Mouse (Mus musculus) lung, embryonic 14.5 days (tissue): ENCODE data around the gene Cbx2. TPM values are rescaled to one million over a fixed set of nuclear protein-coding genes. Genes with fewer than 3 reads are reported as not detected.

Experiments
- ATAC-seq: fragments of 200-750 bp; cut with Nextera tagmentation; 2 replicates; pipeline ENCODE4 v1.8.0; 2017; ENCODE audit warnings: mild to moderate bottlenecking, moderate TSS enrichment, moderate library complexity; ENCODE audit not compliant: insufficient read depth
- DNase-seq: peaks from one replicate; pipeline ENCODE4 v3.0.0-alpha.2; 2015
- H3K27ac ChIP-seq: fragments of 300-500 bp; sonication (generic); 2 replicates; pipeline ENCODE4 v1.5.1; 2014; ENCODE audit warnings: low read depth, mild to moderate bottlenecking, moderate library complexity
- H3K27me3 ChIP-seq: fragments of 300-500 bp; sonication (generic); 2 replicates; pipeline ENCODE4 v1.6.1; 2014; ENCODE audit warnings: low read length, control low read depth; ENCODE audit not compliant: insufficient read depth
- H3K36me3 ChIP-seq: fragments of 300-500 bp; sonication (generic); 2 replicates; pipeline ENCODE4 v1.6.1; 2014; ENCODE audit warnings: control low read depth; ENCODE audit not compliant: insufficient read depth
- H3K4me1 ChIP-seq: fragments of 300-500 bp; sonication (generic); 2 replicates; pipeline ENCODE4 v1.6.1; 2014; ENCODE audit warnings: antibody characterized with exemption, control low read depth; ENCODE audit not compliant: insufficient read depth
- H3K4me2 ChIP-seq: fragments of 300-500 bp; sonication (generic); 2 replicates; pipeline ENCODE4 v1.6.1; 2014; ENCODE audit warnings: mild to moderate bottlenecking
- H3K4me3 ChIP-seq: fragments of 300-500 bp; sonication (generic); 2 replicates; pipeline ENCODE4 v1.5.1; 2014; ENCODE audit warnings: low read depth, low read length
- H3K9ac ChIP-seq: fragments of 300-500 bp; sonication (generic); 2 replicates; pipeline ENCODE4 v1.6.1; 2014
- H3K9me3 ChIP-seq: fragments of 300-500 bp; sonication (generic); 2 replicates; pipeline ENCODE4 v1.6.1; 2016; ENCODE audit warnings: low read depth, low read length, control low read depth
- CTCF ChIP-seq: IDR thresholded peaks from 2 replicates; pipeline ENCODE4 v1.5.1; 2016; ENCODE audit warnings: antibody characterized with exemption, low read depth
- WGBS: fragments of 180-500 bp; shearing (Covaris S2); extraction: QIAGEN DNeasy Blood & Tissue Kit; methylation state at CpG from one replicate; pipeline ENCODE4 v1.1.7; 2014; 5-methylcytosine and 5-hydroxymethylcytosine counted together
- polyA plus RNA-seq: library from polyadenylated mRNA; unstranded; fragments of >200 nt; fragmentation: Nextera tagmentation; extraction: Ambion mirVana; gene quantifications from 2 replicates; pipeline ENCODE4 v1.2.1, GENCODE M21; 2014

The Cbx2 gene
- polyA plus RNA-seq, 1 experiment from 2014 or later: 43.4 TPM

GRCm38 (mm10) chr11:119043761-119044550 lies 21.2 kb downstream of the Cbx2 start:
- H3K9ac ChIP-seq: no peak overlapping the region
- H3K36me3 ChIP-seq: peaks cover 3% of the 10 kb centered on the region; the same call in 1 of the 2 replicates
- DNase-seq: peak; percentile 61
- H3K4me2 ChIP-seq: no peak overlapping the region; the same call in 1 of the 2 replicates
- peak overlapping the region; percentile 19; the same call in 1 of the 2 replicates for H3K4me3 ChIP-seq
- WGBS: 3% methylated on average over 10 of the region's 10 CpGs
- peaks cover 26% of the 10 kb centered on the region for H3K4me1 ChIP-seq
- no peak overlapping the region for H3K27ac ChIP-seq
- no peaks in the 10 kb centered on the region for H3K9me3 ChIP-seq
- TF ChIP-seq CTCF: peak; percentile 62
- peaks cover 82% of the 10 kb centered on the region for H3K27me3 ChIP-seq
- no peak for ATAC-seq

- 3% methylated on average over 41 of the region's 41 CpGs for WGBS
- Histone ChIP-seq H3K9ac (no peak overlapping the region), H3K36me3 (no peaks in the 10 kb centered on the region), H3K4me3 (peak overlapping the region; percentile 19), H3K4me2 (peak overlapping the region; percentile 27), H3K27me3 (peaks cover 86% of the 10 kb centered on the region), H3K9me3 (no peaks in the 10 kb centered on the region), H3K27ac (no peak overlapping the region), H3K4me1 (peaks cover 24% of the 10 kb centered on the region)
- ATAC-seq: no peak
- peak; percentile 57 for TF ChIP-seq CTCF
- DNase-seq: peak; percentile 71
Measured at GRCm38 (mm10) chr11:119044551-119045337, 22.0 kb downstream of the Cbx2 start.

GRCm38 (mm10) chr11:119046601-119047245 lies 24.0 kb downstream of the Cbx2 start:
- Histone ChIP-seq H3K9me3 (no peaks in the 10 kb centered on the region), H3K4me1 (peaks cover 15% of the 10 kb centered on the region), H3K27me3 (peaks cover 100% of the 10 kb centered on the region), H3K9ac (no peak overlapping the region; the same call in 1 of the 2 replicates), H3K27ac (no peak overlapping the region), H3K4me3 (peak overlapping the region; percentile 25), H3K4me2 (peak overlapping the region; percentile 51), H3K36me3 (no peaks in the 10 kb centered on the region)
- DNase-seq (peak; percentile 92), ATAC-seq (peak; percentile 64)
- WGBS: 2% methylated on average over 39 of the region's 39 CpGs
- TF ChIP-seq CTCF: no peak

GRCm38 (mm10) chr11:119047261-119048132 lies 24.7 kb downstream of the Cbx2 start:
- peaks cover 14% of the 10 kb centered on the region for H3K4me1 ChIP-seq
- TF ChIP-seq CTCF: peak; percentile 54
- DNase-seq: peak; percentile 75
- H3K27me3 ChIP-seq: peaks cover 100% of the 10 kb centered on the region
- H3K27ac ChIP-seq: no peak overlapping the region
- WGBS: under 1% methylated on average over 43 of the region's 43 CpGs
- peak; percentile 21; the same call in 1 of the 2 replicates for ATAC-seq
- no peaks in the 10 kb centered on the region for H3K9me3 ChIP-seq
- no peak overlapping the region for H3K9ac ChIP-seq
- H3K4me2 ChIP-seq: peak overlapping the region; percentile 51
- no peaks in the 10 kb centered on the region for H3K36me3 ChIP-seq
- H3K4me3 ChIP-seq: peak overlapping the region; percentile 25

- no peak overlapping the region for H3K27ac ChIP-seq
- 2% methylated on average over 13 of the region's 13 CpGs for WGBS
- TF ChIP-seq CTCF: no peak
- peaks cover 97% of the 10 kb centered on the region for H3K27me3 ChIP-seq
- 0 out of 2 replicates have a peak overlapping the region, but pooled peaks have one; percentile 25 for H3K4me3 ChIP-seq
- no peaks in the 10 kb centered on the region for H3K36me3 ChIP-seq
- no peak overlapping the region for H3K9ac ChIP-seq
- DNase-seq: no peak
- no peak overlapping the region; the same call in 1 of the 2 replicates for H3K4me2 ChIP-seq
- no peak for ATAC-seq
- no peaks in the 10 kb centered on the region for H3K9me3 ChIP-seq
- H3K4me1 ChIP-seq: peaks cover 18% of the 10 kb centered on the region
Measured at GRCm38 (mm10) chr11:119048133-119048510, 25.4 kb downstream of the Cbx2 start.

- ATAC-seq: no peak
- no peaks in the 10 kb centered on the region for H3K9me3 ChIP-seq
- 0% methylated on average over 2 of the region's 2 CpGs for WGBS
- TF ChIP-seq CTCF: no peak
- no peak overlapping the region for H3K4me3 ChIP-seq
- no peaks in the 10 kb centered on the region for H3K36me3 ChIP-seq
- H3K4me1 ChIP-seq: peaks cover 12% of the 10 kb centered on the region
- H3K27me3 ChIP-seq: peaks cover 93% of the 10 kb centered on the region
- no peak overlapping the region for H3K9ac ChIP-seq
- no peak overlapping the region for H3K27ac ChIP-seq
- DNase-seq: no peak
- no peak overlapping the region for H3K4me2 ChIP-seq
Measured at GRCm38 (mm10) chr11:119050361-119050760, 27.6 kb downstream of the Cbx2 start.
